Mouse (Mus musculus): ENCODE results near the gene Rbm24.
A peak's percentile ranks its signal among the peaks of the same experiment; 100 is the strongest.

The Rbm24 gene

GRCm38 (mm10) chr13:46418141-46418601 is at the start of gene Rbm24:
TSS of gene Rbm24 (plus strand) at chr13:46418434.
- peak; percentile 5 for DNase-seq (ENCODE audit: low spot score)

GRCm38 (mm10) chr13:46372884-46373283 is 45.4 kb upstream of the Rbm24 start:
- no peak for DNase-seq (ENCODE audit: low spot score)

GRCm38 (mm10) chr13:46375371-46375770 is 42.9 kb upstream of the Rbm24 start:
- no peak for DNase-seq (ENCODE audit: low spot score)

GRCm38 (mm10) chr13:46387396-46387795 is 30.8 kb upstream of the Rbm24 start:
- no peak for DNase-seq (ENCODE audit: low spot score)

GRCm38 (mm10) chr13:46391654-46392053 is 26.6 kb upstream of the Rbm24 start:
- DNase-seq (ENCODE audit: low spot score) = no peak

GRCm38 (mm10) chr13:46392893-46393292 is 25.3 kb upstream of the Rbm24 start:
- no peak for DNase-seq (ENCODE audit: low spot score)

- no peak for DNase-seq (ENCODE audit: low spot score)
Measured at GRCm38 (mm10) chr13:46393936-46394335, 24.3 kb upstream of the Rbm24 start.

GRCm38 (mm10) chr13:46397235-46397634 is 21.0 kb upstream of the Rbm24 start:
- DNase-seq (ENCODE audit: low spot score) = no peak

- no peak for DNase-seq (ENCODE audit: low spot score)
Measured at GRCm38 (mm10) chr13:46407151-46407550, 11.1 kb upstream of the Rbm24 start.

GRCm38 (mm10) chr13:46412247-46412646 is 6.0 kb upstream of the Rbm24 start:
- DNase-seq (ENCODE audit: low spot score) = no peak

GRCm38 (mm10) chr13:46413588-46413987 is 4.6 kb upstream of the Rbm24 start:
- DNase-seq (ENCODE audit: low spot score) = no peak

- DNase-seq (ENCODE audit: low spot score) = no peak
Measured at GRCm38 (mm10) chr13:46414050-46414449, 4.2 kb upstream of the Rbm24 start.

GRCm38 (mm10) chr13:46416021-46416420 is 2.2 kb upstream of the Rbm24 start:
- DNase-seq (ENCODE audit: low spot score) = no peak

- DNase-seq (ENCODE audit: low spot score) = no peak
Measured at GRCm38 (mm10) chr13:46417594-46417993, 640 bp upstream of the Rbm24 start.

- peak; percentile 7 for DNase-seq (ENCODE audit: low spot score)
Measured at GRCm38 (mm10) chr13:46418731-46419545, 704 bp downstream of the Rbm24 start.

GRCm38 (mm10) chr13:46419648-46420047 is 1.4 kb downstream of the Rbm24 start:
- DNase-seq (ENCODE audit: low spot score) = no peak

GRCm38 (mm10) chr13:46420095-46420494 is 1.9 kb downstream of the Rbm24 start:
- DNase-seq (ENCODE audit: low spot score) = no peak

- DNase-seq (ENCODE audit: low spot score) = no peak
Measured at GRCm38 (mm10) chr13:46423805-46424204, 5.6 kb downstream of the Rbm24 start.

GRCm38 (mm10) chr13:46424376-46424775 is 6.1 kb downstream of the Rbm24 start:
- DNase-seq (ENCODE audit: low spot score) = no peak

- DNase-seq (ENCODE audit: low spot score) = no peak
Measured at GRCm38 (mm10) chr13:46426651-46427269, 8.5 kb downstream of the Rbm24 start.

GRCm38 (mm10) chr13:46428964-46429363 is 10.7 kb downstream of the Rbm24 start:
- no peak for DNase-seq (ENCODE audit: low spot score)

GRCm38 (mm10) chr13:46429866-46430265 is 11.6 kb downstream of the Rbm24 start:
- no peak for DNase-seq (ENCODE audit: low spot score)

GRCm38 (mm10) chr13:46433880-46434560 is 15.8 kb downstream of the Rbm24 start:
- DNase-seq (ENCODE audit: low spot score) = no peak
